Mouse (Mus musculus) liver (tissue): ENCODE measurements at regions not wholly inside any gene's neighbourhood (a gene's known extent, or its start where the extent isn't known, plus 50 kb on each side); places are given as distances from the start of the nearest gene placed in this dataset.

Source experiments
- DNase-seq: peaks from one replicate; pipeline ENCODE4 v3.0.0-alpha.2; 2020; ENCODE audit warnings: mixed read lengths

DNA sequence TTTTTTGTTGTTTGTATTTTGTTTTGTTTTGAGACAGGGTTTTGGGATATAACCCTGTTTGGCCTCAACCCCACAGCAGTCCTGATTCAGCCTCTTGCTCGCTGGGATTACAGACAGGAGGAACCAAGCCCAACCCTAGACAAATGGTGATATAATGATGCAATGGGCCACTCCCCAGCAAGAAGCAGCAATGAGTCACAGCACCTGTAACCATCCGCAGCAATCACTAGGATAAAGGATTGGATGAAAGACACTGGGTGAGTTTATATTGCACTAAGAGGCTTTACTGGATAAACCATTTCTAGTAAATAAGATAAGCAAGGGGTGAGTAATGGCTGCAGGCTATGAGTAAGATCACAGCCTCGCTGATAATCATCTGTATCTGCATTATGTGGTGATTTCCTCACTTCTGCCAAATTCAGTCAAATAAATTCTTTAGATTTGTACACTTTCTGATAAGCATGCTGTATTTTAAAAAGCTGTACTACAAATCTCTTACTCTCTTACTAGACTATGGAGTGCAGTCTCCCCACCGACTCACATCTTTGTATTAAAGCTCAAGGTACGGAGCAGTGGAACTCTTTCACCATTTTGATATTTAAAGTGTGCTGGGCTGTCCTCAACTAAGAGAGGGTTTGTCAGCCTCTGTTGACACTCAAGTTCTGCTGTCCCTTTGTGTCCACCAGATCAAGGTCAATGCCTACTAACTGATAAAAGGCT is 57.6 kb upstream of the Tle4 start:
- no peak for DNase-seq
